Mouse (Mus musculus): ENCODE measurements around the gene Uqcc1. TPM values are rescaled to one million over a fixed set of nuclear protein-coding genes. Genes with fewer than 3 reads are reported as not detected.

Uqcc1 gene
- total RNA-seq, 4 experiments from 2014 or later = 275 to 349 (median 295) TPM

DNA sequence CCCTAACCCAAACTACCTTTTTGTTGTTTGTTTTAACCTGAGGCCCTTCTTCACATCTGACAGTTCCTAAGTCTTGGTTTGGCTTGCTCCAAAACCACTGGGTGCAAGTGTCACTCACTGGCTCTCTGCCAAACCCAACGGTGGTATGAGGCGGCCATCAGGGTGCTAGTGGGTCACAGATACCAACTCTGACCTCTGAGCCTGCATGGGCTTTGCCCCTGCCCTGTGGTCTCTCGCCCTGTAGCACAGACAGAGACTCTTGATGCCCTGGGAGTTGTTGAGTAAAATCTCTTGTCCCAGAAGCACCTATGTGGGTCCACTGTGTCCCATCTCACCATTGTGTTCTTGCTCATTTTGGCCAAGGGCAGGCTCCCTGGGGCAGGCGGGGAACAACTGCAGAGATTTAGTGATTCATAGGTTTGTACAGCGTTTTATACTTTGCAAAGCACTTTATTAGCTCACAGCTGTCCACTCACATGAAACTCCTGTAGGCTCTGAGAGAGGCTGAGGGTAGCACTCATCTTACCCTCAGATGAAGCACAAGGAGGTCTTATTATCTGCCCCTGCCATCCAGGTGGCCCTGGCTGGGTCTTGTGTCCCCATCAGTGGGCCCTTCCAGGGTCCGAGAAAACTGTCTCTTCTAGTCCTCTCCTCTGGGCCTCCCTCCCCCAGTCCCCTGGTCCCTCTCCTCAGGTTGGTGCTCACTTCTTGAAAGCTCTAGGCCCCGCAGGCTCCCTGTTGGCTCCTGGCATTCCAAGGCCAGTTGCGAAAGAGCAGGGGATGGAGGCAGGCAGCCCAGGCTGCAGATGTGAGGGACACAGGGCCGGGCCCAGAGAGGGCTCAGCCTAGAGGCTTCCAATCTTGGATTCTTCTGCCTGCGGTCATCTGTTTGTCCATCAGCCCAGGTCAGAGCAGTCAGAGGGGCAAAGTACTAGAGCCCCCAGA, 112.5 kb downstream of the Uqcc1 start:
- peak; percentile 41 for DNase-seq (ENCODE audit: low spot score)

GRCm38 (mm10) chr2:155816179-155816578, 113.9 kb downstream of the Uqcc1 start:
- no peak for DNase-seq (ENCODE audit: low spot score)

DNA sequence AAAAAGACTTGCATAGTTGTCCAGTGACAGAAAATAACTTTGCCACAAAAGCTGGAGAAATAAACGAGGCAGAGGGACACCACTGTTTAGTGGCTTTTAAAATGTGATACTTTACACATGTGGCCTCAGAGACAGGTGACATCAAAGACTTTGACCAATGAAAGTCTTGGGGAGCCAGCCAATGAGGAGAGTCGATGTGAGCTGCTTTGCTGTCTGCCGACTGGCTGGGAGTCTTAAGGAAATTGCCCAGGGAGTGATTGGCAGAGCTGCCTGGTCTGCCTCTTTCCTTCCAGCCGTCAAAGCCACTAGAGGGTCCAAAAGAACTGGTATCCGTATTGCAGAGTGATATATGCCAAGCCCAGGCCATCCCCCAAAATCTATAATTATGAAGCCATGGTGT, 115.3 kb downstream of the Uqcc1 start:
- DNase-seq (ENCODE audit: low spot score) = no peak

GRCm38 (mm10) chr2:155812637-155813036, 117.5 kb downstream of the Uqcc1 start:
- DNase-seq (ENCODE audit: low spot score) = no peak

- peak; percentile 69 for DNase-seq (ENCODE audit: low spot score)
Measured at GRCm38 (mm10) chr2:155811821-155812396, 118.2 kb downstream of the Uqcc1 start.

DNA sequence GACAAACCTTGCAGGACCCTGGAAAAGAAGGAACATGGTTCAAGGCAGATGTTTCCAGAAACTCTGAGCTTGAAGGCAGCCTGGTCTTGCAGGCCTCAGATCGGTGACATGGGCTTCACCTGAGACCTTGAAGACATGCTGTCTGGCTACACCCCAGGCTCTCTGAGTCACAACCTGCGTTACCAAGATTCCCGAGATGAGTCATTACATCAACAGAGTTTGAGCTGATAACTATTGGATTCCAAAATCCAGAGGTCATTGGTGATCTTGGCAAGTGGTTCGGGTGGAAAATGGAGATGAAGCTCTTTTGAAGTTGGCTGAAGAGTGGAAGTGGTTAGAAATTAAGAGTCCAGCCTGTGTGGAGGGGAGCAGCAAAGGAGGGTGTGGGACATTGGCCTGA, 120.5 kb downstream of the Uqcc1 start:
- DNase-seq (ENCODE audit: low spot score) = no peak

- no peak for DNase-seq (ENCODE audit: low spot score)
Measured at GRCm38 (mm10) chr2:155807408-155807807, 122.7 kb downstream of the Uqcc1 start.

DNA sequence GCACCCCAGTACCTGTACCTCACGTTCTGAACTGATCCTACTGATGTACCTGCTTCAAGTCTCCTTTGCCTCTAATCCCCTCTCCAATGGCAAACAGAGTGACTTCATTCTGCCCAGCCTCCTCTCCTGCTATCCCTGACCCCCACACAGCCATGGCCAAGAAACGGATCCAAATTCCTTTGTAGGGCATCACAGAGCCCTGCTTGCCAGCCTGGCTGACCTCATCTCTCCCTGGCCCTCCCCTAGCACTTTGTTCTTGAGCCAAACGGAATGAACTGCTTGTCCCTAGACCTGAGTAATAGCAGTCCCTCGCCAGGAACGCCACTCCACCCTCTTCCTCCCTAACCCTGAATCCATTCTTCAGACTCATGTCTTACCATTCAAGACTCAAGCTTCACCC, 123.6 kb downstream of the Uqcc1 start:
- peak; percentile 63 for DNase-seq (ENCODE audit: low spot score)

DNA sequence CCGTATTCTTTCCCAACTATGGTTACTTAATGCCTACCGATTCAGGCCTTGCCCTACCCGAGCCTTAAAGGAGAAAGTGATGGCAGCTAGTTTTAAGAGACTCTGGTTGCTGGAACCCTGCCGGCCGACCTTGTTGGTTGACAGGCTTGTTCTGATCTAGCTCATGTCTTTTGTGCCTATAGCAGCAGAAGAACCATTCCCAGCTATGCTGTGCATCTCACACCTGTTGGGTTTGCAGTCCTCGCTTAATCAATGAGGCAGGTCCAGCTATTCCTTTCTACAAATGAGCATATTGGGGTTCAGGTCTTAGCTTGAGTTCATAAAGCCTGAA, 124.2 kb downstream of the Uqcc1 start:
- DNase-seq (ENCODE audit: low spot score) = no peak

DNA sequence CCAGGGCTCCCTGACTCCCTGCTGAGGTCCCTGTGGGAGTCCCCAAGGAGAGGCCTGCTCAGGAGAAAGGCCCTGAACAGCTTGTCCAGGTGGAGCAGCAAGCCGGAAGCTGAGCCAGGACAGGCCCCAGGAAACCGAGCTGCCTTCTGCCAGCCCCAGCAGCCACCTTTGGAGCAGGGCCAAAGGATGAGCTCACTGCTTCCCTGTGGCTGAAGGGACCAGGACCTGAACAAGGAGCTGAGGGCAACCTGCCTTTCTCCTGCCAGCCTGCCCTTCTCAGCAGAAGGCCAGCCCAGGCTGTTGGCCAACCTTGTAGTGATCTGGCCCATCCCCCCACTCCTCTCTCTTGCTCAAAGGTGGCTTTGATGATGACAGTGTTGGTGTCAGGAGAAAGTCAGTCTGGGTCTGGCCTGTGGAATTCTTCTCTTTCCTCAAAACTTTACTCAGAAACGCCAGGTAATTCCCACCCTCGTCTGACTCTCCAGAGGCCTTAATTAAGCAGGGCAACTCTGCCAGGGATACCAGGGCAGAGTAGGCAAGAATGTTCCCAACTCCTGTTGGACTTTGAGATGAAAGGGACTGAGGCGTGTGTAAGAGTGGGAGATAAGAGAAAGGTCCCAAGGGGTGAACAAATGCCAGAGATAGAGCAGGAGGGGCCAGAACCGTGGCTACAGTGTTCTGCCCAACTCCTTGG, 124.7 kb downstream of the Uqcc1 start:
- DNase-seq (ENCODE audit: low spot score) = no peak

DNA sequence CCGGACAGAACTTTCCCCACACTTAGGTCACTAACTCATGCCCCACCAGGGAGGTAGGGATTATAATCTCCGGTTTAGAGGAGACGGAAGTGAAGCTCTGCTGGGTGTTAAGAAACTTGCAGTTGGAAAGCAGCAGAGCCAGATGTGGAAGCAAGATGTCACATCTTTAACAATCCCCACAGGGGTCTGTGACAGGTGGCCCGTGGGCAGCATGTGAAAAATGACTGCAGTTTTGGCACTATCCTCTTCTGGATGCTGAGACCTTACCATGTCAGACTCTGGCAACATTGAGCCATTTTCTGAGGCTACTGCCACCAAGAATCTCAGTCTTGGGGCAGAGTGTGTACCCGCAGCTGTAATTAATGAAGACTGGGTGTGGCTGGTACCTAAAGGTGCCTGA, 126.1 kb downstream of the Uqcc1 start:
- DNase-seq (ENCODE audit: low spot score) = no peak

DNA sequence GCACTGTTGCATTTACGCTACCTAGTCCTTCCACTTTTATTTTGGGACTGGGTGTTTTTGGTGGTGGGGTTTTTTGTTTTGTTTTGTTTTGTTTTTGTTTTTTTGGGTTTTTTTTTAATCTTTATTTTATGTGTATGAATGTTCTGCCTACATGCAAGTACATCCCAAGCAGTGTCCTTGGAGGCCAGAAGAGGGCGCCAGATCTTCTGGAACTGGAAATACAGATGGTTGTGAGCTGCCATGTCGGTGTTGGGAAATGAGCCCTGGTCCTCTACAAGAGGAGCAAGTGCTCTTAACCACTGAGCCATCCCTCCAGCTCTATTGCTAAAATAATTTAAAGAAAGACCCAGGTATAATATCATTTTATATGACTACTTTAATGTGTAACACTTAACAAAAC, 127.3 kb downstream of the Uqcc1 start:
- DNase-seq (ENCODE audit: low spot score) = no peak

- DNase-seq (ENCODE audit: low spot score) = no peak
Measured at GRCm38 (mm10) chr2:155798613-155799012, 131.5 kb downstream of the Uqcc1 start.

Other genes with a start within 250 kb of the Uqcc1 start
- gene Trpc4ap, start 237.9 kb downstream of the Uqcc1 start, total RNA-seq (2022) = 10 to 100 TPM; 85.4 to 95.8 (median 88.4) TPM
- gene Edem2, start 200.8 kb downstream of the Uqcc1 start, total RNA-seq (2022) = 1 to 10 TPM; 5.7 to 7.8 (median 6.4) TPM
- not detected for gene Gm17581, start 194.4 kb downstream of the Uqcc1 start, total RNA-seq (2022)
- gene Procr, start 179.2 kb downstream of the Uqcc1 start, total RNA-seq (2022) = 1 to 10 TPM; 1.9 to 2.8 (median 2.3) TPM
- gene Mmp24, start 155.0 kb downstream of the Uqcc1 start, total RNA-seq (2022) = not detected
- gene BC029722, start 110.9 kb downstream of the Uqcc1 start, total RNA-seq (2022) = 10 to 100 TPM; 29.8 to 40.2 (median 35.1) TPM
- 10 to 100 TPM; 44.2 to 65.1 (median 54.3) TPM for gene Eif6, start 103.4 kb downstream of the Uqcc1 start, total RNA-seq (2022)
- not detected for gene Fam83c, start 95.5 kb downstream of the Uqcc1 start, total RNA-seq (2022)
- gene Gm15557, start 10.4 kb upstream of the Uqcc1 start, total RNA-seq (2022) = not detected
- not detected for gene Gdf5, start 15.1 kb upstream of the Uqcc1 start, total RNA-seq (2022)
- 1 to 10 TPM; 4.1 to 8.8 (median 6.0) TPM for gene Cep250, start 26.1 kb upstream of the Uqcc1 start, total RNA-seq (2022)
- 1 to 10 TPM in 1 of 4 experiments, under 1 TPM in 3; 0.14 to 2.0 (median 0.53) TPM for gene 6430550D23Rik, start 77.7 kb upstream of the Uqcc1 start, total RNA-seq (2022)
- 10 to 100 TPM; 58.2 to 67.2 (median 66.3) TPM for gene Ergic3, start 77.7 kb upstream of the Uqcc1 start, total RNA-seq (2022)
- not detected for gene Fer1l4, start 122.6 kb upstream of the Uqcc1 start, total RNA-seq (2022)
- gene Spag4, start 134.9 kb upstream of the Uqcc1 start, total RNA-seq (2022) = 1 to 10 TPM in 2 of 4 experiments, under 1 TPM in 2; 0.62 to 2.3 (median 1.1) TPM
- gene Cpne1, start 181.7 kb upstream of the Uqcc1 start, total RNA-seq (2022) = 10 to 100 TPM in 3 of 4 experiments, 1 to 10 TPM in 1; 9.4 to 13.7 (median 11.9) TPM
- gene Rbm12, start 181.7 kb upstream of the Uqcc1 start, total RNA-seq (2022) = 10 to 100 TPM in 2 of 4 experiments, 1 to 10 TPM in 2; 8.4 to 20.4 (median 13.6) TPM
- 10 to 100 TPM in 2 of 4 experiments, 1 to 10 TPM in 2; 9.4 to 12.1 (median 10.2) TPM for gene Gm28036, start 196.8 kb upstream of the Uqcc1 start, total RNA-seq (2022)
- 100 to 1,000 TPM; 303 to 403 (median 332) TPM for gene Romo1, start 213.7 kb upstream of the Uqcc1 start, total RNA-seq (2022)
- 100 to 1,000 TPM; 104 to 115 (median 107) TPM for gene Nfs1, start 213.9 kb upstream of the Uqcc1 start, total RNA-seq (2022)
- gene Rbm39, start 249.9 kb upstream of the Uqcc1 start, total RNA-seq (2022) = 100 to 1,000 TPM; 107 to 140 (median 123) TPM